Mouse (Mus musculus) forebrain, embryonic 12.5 days (tissue): ENCODE data around the gene Mgea5. TPM values are rescaled to one million over a fixed set of nuclear protein-coding genes. Genes with fewer than 3 reads are reported as not detected.

Experiments used
- ATAC-seq: fragments of 200-750 bp; cut with Nextera tagmentation; 2 replicates; pipeline ENCODE4 v1.8.0; 2017; ENCODE audit warnings: moderate TSS enrichment; ENCODE audit not compliant: low FRiP score
- H3K27ac ChIP-seq: fragments of 300-500 bp; sonication (generic); 2 replicates; pipeline ENCODE4 v1.5.1; 2016; ENCODE audit warnings: mild to moderate bottlenecking
- H3K27me3 ChIP-seq: fragments of 300-500 bp; sonication (generic); 2 replicates; pipeline ENCODE4 v1.6.1; 2016; ENCODE audit warnings: mild to moderate bottlenecking
- H3K36me3 ChIP-seq: fragments of 300-500 bp; sonication (generic); replicated peaks from 2 replicates; pipeline ENCODE4 v1.6.1; 2016; ENCODE audit warnings: mild to moderate bottlenecking
- H3K4me1 ChIP-seq: fragments of 300-500 bp; sonication (generic); 2 replicates; pipeline ENCODE4 v1.6.1; 2016
- H3K4me2 ChIP-seq: fragments of 300-500 bp; sonication (generic); 2 replicates; pipeline ENCODE4 v1.6.1; 2016; ENCODE audit warnings: mild to moderate bottlenecking, moderate library complexity
- H3K4me3 ChIP-seq: fragments of 300-500 bp; sonication (generic); replicated peaks from 2 replicates; pipeline ENCODE4 v1.5.1; 2016; ENCODE audit warnings: mild to moderate bottlenecking
- H3K9ac ChIP-seq: fragments of 300-500 bp; sonication (generic); 2 replicates; pipeline ENCODE4 v1.6.1; 2016; ENCODE audit warnings: mild to moderate bottlenecking
- H3K9me3 ChIP-seq: fragments of 300-500 bp; sonication (generic); 2 replicates; pipeline ENCODE4 v1.6.1; 2016
- WGBS: fragments of 180-500 bp; shearing (Covaris S2); methylation state at CpG from one replicate; pipeline ENCODE4 v1.1.7; 2016; 5-methylcytosine and 5-hydroxymethylcytosine counted together
- polyA plus RNA-seq: library from polyadenylated mRNA; unstranded; fragments of >200 nt; fragmentation: Nextera tagmentation; extraction: Ambion mirVana; gene quantifications from 2 replicates; pipeline ENCODE4 v1.2.1, GENCODE M21; 2016

The Mgea5 gene
- polyA plus RNA-seq, 1 experiment from 2014 or later = 105 TPM

GRCm38 (mm10) chr19:45792404-45792803 is 8.8 kb upstream of the Mgea5 start:
- no peak overlapping the region for H3K9ac ChIP-seq
- no peak overlapping the region for H3K4me3 ChIP-seq
- no peaks in the 10 kb centered on the region for H3K9me3 ChIP-seq
- H3K27ac ChIP-seq = no peak overlapping the region
- H3K27me3 ChIP-seq = no peaks in the 10 kb centered on the region
- no peak for ATAC-seq
- H3K4me2 ChIP-seq = no peak overlapping the region
- H3K36me3 ChIP-seq = no peaks in the 10 kb centered on the region
- WGBS = 87% methylated on average over 6 of the region's 6 CpGs
- H3K4me1 ChIP-seq = peaks cover 14% of the 10 kb centered on the region

- Histone ChIP-seq H3K27ac (no peak overlapping the region), H3K9me3 (no peaks in the 10 kb centered on the region), H3K36me3 (no peaks in the 10 kb centered on the region), H3K27me3 (no peaks in the 10 kb centered on the region), H3K4me1 (peaks cover 5% of the 10 kb centered on the region; the same call in 1 of the 2 replicates), H3K9ac (no peak overlapping the region), H3K4me2 (no peak overlapping the region), H3K4me3 (no peak overlapping the region)
- 82% methylated on average over 12 of the region's 13 CpGs for WGBS
- ATAC-seq = no peak
Measured at GRCm38 (mm10) chr19:45789888-45790874, 6.5 kb upstream of the Mgea5 start.

- no peak overlapping the region for H3K4me3 ChIP-seq
- H3K27me3 ChIP-seq = no peaks in the 10 kb centered on the region
- H3K4me2 ChIP-seq = no peak overlapping the region
- no peak overlapping the region for H3K27ac ChIP-seq
- 86% methylated on average over 7 of the region's 7 CpGs for WGBS
- ATAC-seq = no peak
- peaks cover 5% of the 10 kb centered on the region; the same call in 1 of the 2 replicates for H3K4me1 ChIP-seq
- no peaks in the 10 kb centered on the region for H3K36me3 ChIP-seq
- H3K9ac ChIP-seq = no peak overlapping the region
- no peaks in the 10 kb centered on the region for H3K9me3 ChIP-seq
Measured at GRCm38 (mm10) chr19:45789365-45789764, 5.7 kb upstream of the Mgea5 start.

- Histone ChIP-seq H3K9ac (no peak overlapping the region), H3K4me1 (peaks cover 10% of the 10 kb centered on the region), H3K36me3 (no peaks in the 10 kb centered on the region), H3K4me3 (no peak overlapping the region), H3K27me3 (no peaks in the 10 kb centered on the region), H3K27ac (no peak overlapping the region), H3K9me3 (no peaks in the 10 kb centered on the region), H3K4me2 (no peak overlapping the region)
- no peak for ATAC-seq
- 94% methylated on average over 4 of the region's 4 CpGs for WGBS
Measured at GRCm38 (mm10) chr19:45788337-45788736, 4.7 kb upstream of the Mgea5 start.

GRCm38 (mm10) chr19:45787450-45787849 is 3.8 kb upstream of the Mgea5 start:
- Histone ChIP-seq H3K36me3 (no peaks in the 10 kb centered on the region), H3K27me3 (no peaks in the 10 kb centered on the region), H3K9me3 (no peaks in the 10 kb centered on the region), H3K9ac (no peak overlapping the region), H3K27ac (no peak overlapping the region), H3K4me1 (peaks cover 6% of the 10 kb centered on the region), H3K4me2 (no peak overlapping the region), H3K4me3 (no peak overlapping the region)
- 77% methylated on average over 3 of the region's 3 CpGs for WGBS
- ATAC-seq = no peak

GRCm38 (mm10) chr19:45785470-45785869 is 1.8 kb upstream of the Mgea5 start:
- Histone ChIP-seq H3K9me3 (no peaks in the 10 kb centered on the region), H3K36me3 (peaks cover 6% of the 10 kb centered on the region), H3K4me2 (no peak overlapping the region), H3K27me3 (no peaks in the 10 kb centered on the region), H3K4me1 (peaks cover 23% of the 10 kb centered on the region), H3K4me3 (no peak overlapping the region), H3K9ac (no peak overlapping the region), H3K27ac (no peak overlapping the region)
- 68% methylated on average over 3 of the region's 3 CpGs for WGBS
- no peak for ATAC-seq

- Histone ChIP-seq H3K9ac (peak overlapping the region; percentile 47; the same call in 1 of the 2 replicates), H3K4me2 (peak overlapping the region; percentile 53), H3K9me3 (no peaks in the 10 kb centered on the region), H3K4me1 (peaks cover 31% of the 10 kb centered on the region), H3K27ac (peak overlapping the region; percentile 54; the same call in 1 of the 2 replicates), H3K4me3 (peak overlapping the region; percentile 100), H3K36me3 (peaks cover 21% of the 10 kb centered on the region), H3K27me3 (no peaks in the 10 kb centered on the region)
- WGBS = 38% methylated on average over 17 of the region's 17 CpGs
- no peak for ATAC-seq
Measured at GRCm38 (mm10) chr19:45783933-45784576, 418 bp upstream of the Mgea5 start.

GRCm38 (mm10) chr19:45782315-45783001 is 1.2 kb downstream of the Mgea5 start:
- Histone ChIP-seq H3K4me3 (peak overlapping the region; percentile 100), H3K36me3 (peaks cover 36% of the 10 kb centered on the region), H3K9me3 (no peaks in the 10 kb centered on the region), H3K27me3 (no peaks in the 10 kb centered on the region), H3K9ac (peak overlapping the region; percentile 99), H3K4me1 (peaks cover 31% of the 10 kb centered on the region), H3K4me2 (peak overlapping the region; percentile 65), H3K27ac (peak overlapping the region; percentile 98)
- WGBS = under 1% methylated on average over 36 of the region's 36 CpGs
- peak; percentile 31; the same call in 1 of the 2 replicates for ATAC-seq

- Histone ChIP-seq H3K27me3 (no peaks in the 10 kb centered on the region), H3K9ac (no peak overlapping the region), H3K27ac (no peak overlapping the region), H3K9me3 (no peaks in the 10 kb centered on the region), H3K4me3 (peak overlapping the region; percentile 100), H3K4me1 (peaks cover 31% of the 10 kb centered on the region), H3K36me3 (peaks cover 43% of the 10 kb centered on the region), H3K4me2 (peak overlapping the region; percentile 65)
- 64% methylated on average over 8 of the region's 8 CpGs for WGBS
- no peak for ATAC-seq
Measured at GRCm38 (mm10) chr19:45781676-45782075, 2.0 kb downstream of the Mgea5 start.

GRCm38 (mm10) chr19:45780350-45780915 is 3.2 kb downstream of the Mgea5 start:
- ATAC-seq = no peak
- Histone ChIP-seq H3K27me3 (no peaks in the 10 kb centered on the region), H3K9me3 (no peaks in the 10 kb centered on the region), H3K9ac (no peak overlapping the region; the same call in 1 of the 2 replicates), H3K4me2 (peak overlapping the region; percentile 65), H3K27ac (no peak overlapping the region), H3K4me1 (peaks cover 31% of the 10 kb centered on the region), H3K36me3 (peaks cover 55% of the 10 kb centered on the region), H3K4me3 (peak overlapping the region; percentile 13)
- 93% methylated on average over 13 of the region's 13 CpGs for WGBS

GRCm38 (mm10) chr19:45775486-45775885 is 8.2 kb downstream of the Mgea5 start:
- Histone ChIP-seq H3K27ac (no peak overlapping the region), H3K36me3 (peaks cover 97% of the 10 kb centered on the region), H3K27me3 (no peaks in the 10 kb centered on the region), H3K9me3 (no peaks in the 10 kb centered on the region), H3K9ac (no peak overlapping the region), H3K4me1 (peaks cover 8% of the 10 kb centered on the region), H3K4me2 (no peak overlapping the region), H3K4me3 (no peak overlapping the region)
- 82% methylated on average over 2 of the region's 2 CpGs for WGBS
- ATAC-seq = no peak

GRCm38 (mm10) chr19:45771501-45771900 is 12.1 kb downstream of the Mgea5 start:
- ATAC-seq = no peak
- Histone ChIP-seq H3K27me3 (no peaks in the 10 kb centered on the region), H3K9me3 (no peaks in the 10 kb centered on the region), H3K4me3 (no peak overlapping the region), H3K36me3 (peaks cover 96% of the 10 kb centered on the region), H3K9ac (no peak overlapping the region), H3K27ac (no peak overlapping the region), H3K4me1 (no peaks in the 10 kb centered on the region), H3K4me2 (no peak overlapping the region)
- WGBS = 92% methylated on average over 5 of the region's 5 CpGs
